Mouse (Mus musculus): ENCODE results near the gene Nckap1.
A peak's percentile ranks its signal among the peaks of the same experiment; 100 is the strongest.
"Not testable (repeated sequence)": the region's sequence is repeated elsewhere in the genome, so short reads cannot be mapped to it uniquely, and the experiment has no call there.

Gene Nckap1

DNA sequence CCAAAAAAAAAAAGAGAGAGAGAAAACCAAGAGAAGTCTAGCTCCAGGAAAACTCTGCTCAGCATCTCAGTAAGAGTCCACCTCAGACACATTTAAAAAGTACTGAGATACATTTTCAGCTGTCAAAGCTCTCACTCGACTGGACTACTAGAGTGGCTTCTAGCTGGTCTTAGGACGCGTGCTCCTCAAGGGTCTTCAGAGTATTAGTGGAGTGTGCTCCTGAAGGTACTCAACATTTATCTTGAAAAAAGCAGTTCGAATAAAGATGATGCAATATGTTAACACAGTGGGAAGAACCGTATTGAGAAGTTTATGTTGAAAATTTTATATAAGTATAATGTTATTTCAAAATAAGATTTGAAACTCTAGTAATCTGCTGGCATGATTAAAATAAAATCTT is 20.4 kb downstream of the Nckap1 start:
- DNase-seq (ENCODE audit: low read depth, low spot score), result no peak

DNA sequence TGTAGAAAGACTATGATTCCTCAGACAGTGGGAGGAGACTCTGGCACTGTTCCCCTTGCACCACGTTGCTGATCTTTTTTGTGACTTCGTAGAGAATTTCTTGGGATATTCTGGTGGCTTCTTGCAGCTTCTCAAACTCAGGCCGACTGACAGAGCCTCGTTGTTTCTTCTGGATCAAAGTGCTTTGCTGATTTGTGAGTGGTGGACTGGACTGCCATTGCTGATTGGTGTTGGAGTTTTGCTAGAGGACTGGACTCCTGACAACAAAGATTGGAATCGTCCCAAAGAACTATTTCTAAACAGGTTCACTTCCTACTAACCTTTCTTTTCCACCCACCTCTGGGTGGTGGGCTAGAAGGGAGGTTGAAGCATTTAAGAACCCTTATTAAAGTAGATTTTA is 21.5 kb downstream of the Nckap1 start:
- DNase-seq (ENCODE audit: low read depth, low spot score), result no peak

DNA sequence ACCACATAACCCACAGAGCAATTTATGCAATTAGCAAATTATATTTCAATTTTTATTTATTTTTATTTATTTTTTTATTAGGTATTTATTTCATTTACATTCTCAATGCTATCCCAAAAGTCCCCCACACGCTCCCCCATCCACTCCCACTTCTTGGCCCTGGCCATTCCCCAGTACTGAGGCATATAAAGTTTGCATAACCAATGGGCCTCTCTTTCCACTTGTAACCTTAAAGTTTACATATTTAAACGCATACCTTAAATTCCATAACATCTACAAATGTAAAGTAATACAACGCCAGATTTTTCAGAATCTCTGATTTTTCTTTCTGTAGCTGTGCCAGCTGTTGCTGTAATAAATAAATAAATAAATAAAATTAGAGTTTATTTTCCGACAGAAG is 26.7 kb downstream of the Nckap1 start:
- no peak for DNase-seq (ENCODE audit: low read depth, low spot score)

DNA sequence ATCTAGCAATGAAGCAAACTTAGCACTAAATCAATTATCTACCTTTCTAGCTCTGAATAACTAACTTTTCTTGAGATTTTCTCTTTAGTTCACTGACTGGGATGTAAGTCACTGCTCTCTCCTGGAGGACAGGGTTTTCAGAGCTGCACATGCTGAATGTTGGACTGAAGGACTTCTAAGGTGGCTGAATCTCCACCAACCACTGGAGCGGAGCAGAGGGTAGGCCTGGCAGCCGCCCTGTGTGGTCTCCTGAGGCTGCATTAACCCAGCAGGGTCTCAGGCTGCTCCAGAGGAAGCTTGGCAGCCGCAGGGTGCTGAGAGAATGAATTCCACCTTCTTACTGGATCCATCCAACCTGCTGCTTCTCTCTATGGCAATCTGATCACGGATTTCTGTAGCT is 31.5 kb downstream of the Nckap1 start:
- DNase-seq (ENCODE audit: low read depth, low spot score), result no peak

DNA sequence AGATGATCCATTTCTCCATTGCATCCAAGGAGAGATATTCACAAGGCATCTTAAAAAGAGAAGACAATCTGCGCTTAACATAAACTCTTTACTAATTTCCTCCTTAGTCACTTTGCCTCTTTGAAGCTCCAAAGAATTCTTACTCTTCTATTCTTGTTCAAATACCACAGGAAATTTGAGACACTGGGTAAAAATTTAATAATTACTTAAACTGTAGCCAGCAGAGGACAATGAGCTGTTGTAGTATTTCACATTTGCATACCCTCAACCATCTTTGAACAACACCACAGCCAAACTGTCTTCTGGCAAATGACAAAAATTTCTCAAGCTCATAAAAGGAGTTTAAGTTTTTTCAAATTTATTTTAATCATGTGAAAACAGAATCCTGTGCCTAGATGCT is 33.3 kb downstream of the Nckap1 start:
- DNase-seq (ENCODE audit: low read depth, low spot score), result no peak

DNA sequence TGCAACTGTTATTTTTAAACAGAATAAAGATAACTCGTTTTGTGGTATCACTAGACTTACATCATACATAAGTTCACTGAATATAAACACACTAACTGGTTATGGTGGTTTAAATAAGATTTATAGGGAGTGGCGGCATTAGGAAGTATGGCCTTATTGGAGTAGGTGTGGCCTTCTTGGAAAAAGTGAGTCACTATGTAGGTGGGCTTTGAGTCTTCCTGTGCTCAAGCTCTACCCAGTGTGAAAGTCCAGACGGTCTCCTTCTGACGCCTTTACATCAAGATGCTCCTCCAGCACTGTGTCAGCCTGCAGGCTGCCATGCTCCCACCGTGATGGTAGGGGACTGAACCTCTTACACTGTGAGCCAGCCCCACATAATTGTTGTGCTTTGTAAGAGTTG is 38.4 kb downstream of the Nckap1 start:
- no peak for DNase-seq (ENCODE audit: low read depth, low spot score)

DNA sequence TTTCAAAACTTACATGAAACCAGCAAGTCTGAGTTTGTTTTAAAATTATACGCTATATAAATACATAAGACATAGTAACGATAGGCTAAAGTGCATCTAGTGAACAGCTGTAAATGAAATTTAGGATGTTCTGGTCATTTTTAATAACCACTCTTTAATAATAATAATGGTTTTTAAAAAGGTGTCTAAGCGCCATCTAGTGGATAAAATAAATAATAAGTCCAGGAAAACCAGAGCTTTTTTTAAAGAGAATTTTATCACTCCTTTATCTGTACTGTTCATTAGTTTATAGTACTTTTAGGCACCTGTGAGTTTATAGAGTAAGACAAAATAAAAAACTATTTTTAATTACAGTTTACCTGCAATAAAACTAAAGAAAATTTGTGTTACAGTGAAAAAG is 44.0 kb downstream of the Nckap1 start:
- DNase-seq (ENCODE audit: low read depth, low spot score), result no peak

DNA sequence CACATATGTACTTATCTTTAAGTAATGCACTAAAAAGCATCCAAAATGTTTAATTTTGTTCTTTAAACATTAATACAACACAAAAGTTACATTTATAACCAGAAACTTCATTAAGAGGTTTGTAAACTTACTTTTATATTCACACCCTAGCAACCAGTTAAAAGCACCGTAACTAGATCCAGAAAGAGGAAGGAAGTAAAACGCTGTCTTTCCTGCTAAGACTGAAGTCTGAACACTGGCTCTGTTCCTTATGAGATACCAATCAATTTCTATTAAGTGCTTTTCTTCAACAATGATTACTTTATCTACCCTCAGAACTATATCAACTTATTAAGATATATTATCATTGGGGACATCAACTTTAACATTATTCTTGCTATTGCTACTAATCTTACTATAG is 44.6 kb downstream of the Nckap1 start:
- no peak for DNase-seq (ENCODE audit: low read depth, low spot score)

DNA sequence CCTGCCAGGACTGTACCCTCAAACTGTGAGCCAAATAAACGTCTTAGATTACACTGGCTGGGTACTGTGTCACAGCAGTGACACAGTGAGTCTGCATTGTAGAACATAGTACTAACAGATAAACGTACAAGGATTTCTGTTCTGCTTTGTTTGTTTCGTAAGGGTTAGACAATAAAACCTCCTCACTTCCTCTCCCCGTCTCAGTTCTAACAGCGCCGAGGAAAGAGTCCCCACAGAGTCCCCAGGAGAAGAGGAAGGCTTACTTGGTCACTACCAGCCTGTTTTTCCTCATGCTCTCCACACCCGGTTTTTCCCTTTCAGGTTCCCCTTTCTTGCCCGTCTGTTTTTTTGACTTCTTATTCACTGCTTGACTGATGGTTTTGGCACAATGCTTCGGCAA is 56.9 kb downstream of the Nckap1 start:
- no peak for DNase-seq (ENCODE audit: low read depth, low spot score)

DNA sequence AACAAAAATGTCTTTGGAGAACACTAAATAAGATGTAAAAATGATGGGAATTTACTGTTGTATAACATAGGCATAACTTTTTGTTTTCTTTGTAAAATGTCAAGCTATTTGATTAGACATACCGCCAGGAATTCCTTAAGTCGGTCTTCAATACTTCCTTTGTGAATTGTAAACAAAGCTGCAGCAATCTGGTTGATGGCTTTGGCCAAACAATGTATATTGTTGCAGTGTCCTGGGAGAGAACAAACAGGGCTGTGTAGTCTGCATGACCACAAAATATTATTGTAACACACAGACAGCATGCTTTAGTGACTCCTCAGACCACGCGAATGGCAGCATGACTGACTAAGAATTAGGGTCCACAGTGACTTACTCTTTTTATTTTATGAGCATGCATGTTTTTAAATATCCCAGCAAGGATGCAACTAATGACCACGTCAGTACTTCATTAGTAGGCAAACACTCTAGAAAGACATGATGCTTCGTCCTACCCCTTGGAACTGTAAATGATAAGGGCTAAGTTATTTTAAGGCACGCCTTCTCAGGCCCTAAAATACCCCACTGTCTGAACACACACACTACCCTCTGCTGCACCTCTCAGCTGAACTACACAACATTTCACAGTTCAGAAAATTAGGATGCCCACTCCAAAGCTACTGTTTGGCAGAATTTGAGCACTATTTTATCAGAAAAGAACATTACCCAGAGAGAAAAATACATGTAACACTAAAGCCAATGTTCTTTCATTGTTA is 75.0 kb downstream of the Nckap1 start:
- DNase-seq (ENCODE audit: low read depth, low spot score), result peak; percentile 57

DNA sequence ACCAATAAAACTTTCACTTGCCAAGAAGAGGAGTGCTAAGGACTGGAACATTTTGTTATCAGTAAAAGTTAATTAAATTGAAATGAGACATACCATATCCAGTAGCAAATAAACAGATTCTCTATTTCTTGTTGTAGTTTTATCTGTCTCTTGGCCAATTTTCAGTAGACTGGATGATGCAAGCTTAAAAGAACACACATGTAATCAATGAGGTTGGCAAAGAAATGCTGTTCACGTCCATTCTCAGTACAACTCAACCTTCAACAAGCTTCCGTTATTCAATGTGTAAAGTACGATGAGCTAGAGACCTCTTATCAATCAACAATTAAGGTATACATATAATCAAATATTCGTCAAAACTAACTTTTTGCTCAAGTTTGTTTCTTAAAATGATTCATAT is 79.0 kb downstream of the Nckap1 start:
- DNase-seq (ENCODE audit: low read depth, low spot score), result no peak

DNA sequence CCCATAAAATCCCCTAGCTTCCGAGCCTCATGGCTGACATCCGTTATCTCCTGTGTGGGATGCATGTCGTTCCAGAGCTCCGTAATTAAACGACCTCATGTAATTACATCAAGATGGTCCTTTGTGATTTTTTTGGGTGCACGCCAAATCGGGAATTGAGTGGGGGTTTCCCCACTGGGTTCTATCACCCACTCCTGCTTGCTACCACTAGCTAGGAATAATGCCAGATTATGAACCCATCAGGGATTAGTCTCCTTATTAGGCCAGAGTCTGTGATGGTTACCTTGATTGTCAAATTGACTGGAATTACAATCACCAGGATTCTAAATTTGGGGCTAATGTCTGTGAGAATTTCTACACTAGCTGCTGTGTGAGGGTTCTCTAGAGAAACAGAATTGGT is 85.9 kb downstream of the Nckap1 start:
- not testable (repeated sequence) for DNase-seq (ENCODE audit: low read depth, low spot score)

DNA sequence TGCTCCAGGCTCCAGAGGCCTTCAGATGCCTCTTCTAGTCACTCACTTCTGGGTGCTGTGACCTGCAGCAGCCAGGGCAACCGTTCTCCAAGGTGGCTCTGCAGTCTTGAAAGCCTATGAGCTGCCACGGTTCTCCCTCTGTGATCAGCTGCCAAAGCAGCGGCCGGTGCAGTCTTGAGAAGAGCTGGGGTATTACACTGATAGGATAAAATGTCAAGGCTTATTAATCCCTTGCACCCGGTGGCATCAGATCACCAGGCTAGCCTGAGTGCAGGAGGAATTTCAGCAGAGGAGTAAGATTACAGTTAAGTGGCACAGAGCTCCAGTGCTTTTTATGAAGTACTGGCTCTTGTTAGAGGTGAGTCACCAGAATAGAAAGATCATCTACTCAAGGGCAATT is 94.3 kb downstream of the Nckap1 start:
- peak; percentile 25 for DNase-seq (ENCODE audit: low read depth, low spot score)

DNA sequence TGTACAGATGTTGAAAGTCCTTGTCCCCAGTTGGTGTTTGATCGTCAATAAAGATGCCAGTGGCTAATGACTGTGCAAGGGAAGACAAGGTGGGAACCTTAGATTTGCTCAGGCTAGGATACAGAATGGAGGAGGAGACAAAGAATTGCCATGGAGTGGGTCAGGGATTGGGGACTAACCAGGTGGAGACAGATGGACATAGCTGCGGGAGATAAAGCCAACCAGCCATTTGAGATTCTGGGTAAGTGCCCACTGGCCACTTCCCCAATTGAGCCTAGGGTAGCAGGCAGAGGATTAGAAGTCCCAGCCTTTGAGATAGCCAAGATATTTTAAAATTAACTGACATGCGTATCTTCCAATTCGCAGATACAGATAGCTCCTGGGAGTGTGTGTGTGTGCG is 96.2 kb downstream of the Nckap1 start:
- DNase-seq (ENCODE audit: low read depth, low spot score), result peak; percentile 84

DNA sequence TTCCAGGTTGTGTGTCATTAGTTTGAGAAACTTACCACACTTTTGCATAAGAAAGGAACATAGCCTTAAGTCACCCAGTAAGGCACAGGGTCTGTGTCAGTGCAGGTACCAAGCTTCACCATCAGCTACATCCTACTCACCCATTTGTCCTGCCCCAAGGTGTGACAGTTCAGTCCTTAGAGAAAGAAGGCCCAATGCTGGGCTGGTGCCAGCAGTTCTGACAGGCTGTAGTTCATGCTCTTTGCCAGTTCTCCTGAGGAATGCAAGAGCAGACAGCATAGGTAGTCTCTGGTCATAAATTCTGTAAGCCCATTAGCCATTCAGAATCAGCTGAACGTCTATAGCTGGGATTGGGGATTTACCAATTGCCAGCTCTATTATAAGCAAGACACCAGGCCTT is 105.3 kb downstream of the Nckap1 start:
- DNase-seq (ENCODE audit: low read depth, low spot score), result no peak

DNA sequence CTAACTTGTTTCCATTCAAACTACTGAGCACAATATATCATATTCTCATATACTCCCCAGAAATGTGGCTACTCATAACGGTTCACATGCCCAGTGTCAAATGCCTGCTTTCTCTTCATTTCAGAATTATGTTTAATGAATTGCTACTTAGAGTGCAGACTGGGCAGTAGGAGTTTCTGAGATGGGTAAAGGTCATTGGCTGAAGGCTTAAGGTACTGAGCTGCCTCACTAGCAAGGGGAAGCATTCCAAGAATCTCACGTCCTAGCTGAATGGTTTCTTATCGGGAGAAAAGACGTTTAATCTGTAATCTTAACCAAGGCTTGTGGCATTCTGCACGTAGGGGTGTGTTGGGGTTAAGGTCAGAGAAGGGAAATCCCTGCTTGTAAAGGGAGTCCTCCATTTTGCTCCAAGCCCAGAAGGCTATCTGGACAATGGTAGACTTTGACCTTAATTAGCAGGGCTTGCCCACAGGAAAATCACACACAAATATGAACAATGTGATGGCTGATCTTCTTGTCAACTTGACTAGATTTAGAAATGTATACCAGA is 106.9 kb downstream of the Nckap1 start:
- no peak for DNase-seq (ENCODE audit: low read depth, low spot score)

DNA sequence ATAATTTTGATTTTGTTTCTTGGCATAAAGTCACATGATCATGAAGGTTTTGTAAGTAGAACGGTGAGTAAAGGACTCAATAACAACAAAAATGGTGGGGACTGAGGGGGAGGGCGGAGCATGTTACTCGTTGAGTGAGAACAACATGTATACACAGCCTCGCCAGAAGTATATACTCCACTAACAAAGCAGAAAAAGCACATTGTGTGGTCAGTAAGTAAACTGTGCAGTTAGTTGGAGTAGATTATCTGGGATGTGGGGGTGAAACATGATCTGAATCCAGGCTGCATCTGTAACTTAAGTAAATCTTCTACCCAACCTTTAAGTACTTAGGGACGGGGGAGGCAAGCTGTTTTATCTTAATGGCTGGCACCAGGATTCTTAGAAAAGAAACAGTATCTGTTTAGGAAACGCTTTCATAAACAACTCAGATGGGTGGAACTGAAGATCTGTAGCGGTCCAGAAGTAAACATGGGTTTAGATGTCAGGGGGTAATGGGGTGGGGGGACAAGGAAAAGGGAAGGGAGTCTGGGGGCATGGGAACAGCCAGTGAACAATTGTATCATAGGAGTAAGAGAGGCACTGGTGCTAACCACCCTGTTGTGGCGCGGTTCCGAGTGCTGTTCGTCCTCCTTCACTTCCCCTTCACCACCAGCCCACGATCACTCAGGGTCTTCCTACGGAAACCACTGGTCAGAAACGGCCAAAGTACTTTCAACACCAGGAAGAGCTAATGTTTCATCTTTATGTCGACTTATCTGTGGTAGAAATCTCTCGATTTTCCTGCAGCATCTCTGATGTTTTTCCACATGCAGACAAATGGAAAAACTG is 115.0 kb downstream of the Nckap1 start:
- no peak for DNase-seq (ENCODE audit: low read depth, low spot score)

DNA sequence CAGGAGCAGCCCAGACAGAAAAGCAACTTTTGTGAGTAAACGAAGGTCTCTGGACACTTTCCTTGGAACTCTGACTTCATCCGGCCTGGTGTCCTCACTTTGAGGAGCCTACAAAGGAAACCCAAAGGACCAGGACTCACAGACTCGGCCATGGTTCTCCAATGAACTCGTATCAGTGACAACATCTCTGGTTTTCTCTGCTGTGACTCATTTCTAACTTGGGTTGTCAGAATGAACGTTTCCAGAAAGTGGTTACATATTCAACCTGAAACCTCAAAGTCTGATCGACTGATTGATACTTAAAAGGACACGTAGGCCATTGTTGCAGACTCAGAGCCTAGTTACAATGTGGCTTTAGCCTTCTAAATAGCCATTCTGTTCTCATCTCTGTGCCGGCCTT is 119.4 kb downstream of the Nckap1 start:
- no peak for DNase-seq (ENCODE audit: low read depth, low spot score)
